Mouse (Mus musculus): ENCODE measurements around the gene Hivep3. TPM values are rescaled to one million over a fixed set of nuclear protein-coding genes. Genes with fewer than 3 reads are reported as not detected.

Gene Hivep3
- polyA plus RNA-seq, 1 experiment from 2014 or later: 6.8 TPM

- no peak overlapping the region for H3K9ac ChIP-seq
- H3K36me3 ChIP-seq: no peaks in the 10 kb centered on the region
- no peak overlapping the region for H3K4me2 ChIP-seq (replicated peaks)
- peaks cover 15% of the 10 kb centered on the region; the same call in 1 of the 2 replicates for H3K4me1 ChIP-seq
- 66% methylated on average over 6 of the region's 6 CpGs for WGBS
- peaks cover 3% of the 10 kb centered on the region; the same call in 1 of the 2 replicates for H3K27me3 ChIP-seq
- no peak for ATAC-seq (ENCODE audit: insufficient number of reproducible peaks, low FRiP score, low TSS enrichment, low read depth)
- H3K4me3 ChIP-seq (replicated peaks): no peak overlapping the region
- no peak overlapping the region for H3K27ac ChIP-seq (replicated peaks)
- no peaks in the 10 kb centered on the region for H3K9me3 ChIP-seq (replicated peaks)
These were observed 391.1 kb downstream of the Hivep3 start for GRCm38 (mm10) chr4:120124656-120125055.

GRCm38 (mm10) chr4:120126047-120126446, 392.5 kb downstream of the Hivep3 start:
- no peak for ATAC-seq (ENCODE audit: insufficient number of reproducible peaks, low FRiP score, low TSS enrichment, low read depth)
- 74% methylated on average over 6 of the region's 6 CpGs for WGBS

DNA sequence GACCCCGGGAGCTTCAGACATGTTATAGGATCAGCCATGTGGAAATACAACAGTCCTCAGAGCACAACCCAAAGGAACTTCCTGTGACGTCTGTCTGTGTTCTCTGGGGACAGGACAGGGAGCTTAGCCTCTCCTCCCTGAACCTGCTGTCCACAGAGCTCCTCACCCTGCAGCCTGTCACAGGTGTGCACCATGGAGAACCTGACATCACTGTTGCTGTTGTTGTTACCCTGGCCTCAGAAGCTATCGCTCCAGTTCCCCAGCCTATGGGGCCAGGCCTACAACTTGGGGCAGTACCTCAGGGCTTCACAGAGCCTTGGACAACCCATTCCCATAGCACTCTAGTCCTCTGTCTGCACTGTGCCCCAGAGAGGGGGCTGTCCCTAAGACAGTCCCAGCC, 393.7 kb downstream of the Hivep3 start:
- H3K27me3 ChIP-seq: peaks cover 3% of the 10 kb centered on the region; the same call in 1 of the 2 replicates
- WGBS: 82% methylated on average over 3 of the region's 3 CpGs
- H3K36me3 ChIP-seq: no peaks in the 10 kb centered on the region
- no peak overlapping the region for H3K9ac ChIP-seq
- no peak overlapping the region for H3K4me2 ChIP-seq (replicated peaks)
- no peak overlapping the region for H3K4me3 ChIP-seq (replicated peaks)
- H3K27ac ChIP-seq (replicated peaks): no peak overlapping the region
- ATAC-seq (ENCODE audit: insufficient number of reproducible peaks, low FRiP score, low TSS enrichment, low read depth): no peak
- no peaks in the 10 kb centered on the region for H3K9me3 ChIP-seq (replicated peaks)
- peaks cover 22% of the 10 kb centered on the region; the same call in 1 of the 2 replicates for H3K4me1 ChIP-seq

More at GRCm38 (mm10) chr4:120126047-120126446, 392.5 kb downstream of the Hivep3 start:
- Histone ChIP-seq H3K9me3 (replicated peaks) (no peaks in the 10 kb centered on the region), H3K36me3 (no peaks in the 10 kb centered on the region), H3K4me3 (replicated peaks) (no peak overlapping the region), H3K4me2 (replicated peaks) (no peak overlapping the region), H3K9ac (no peak overlapping the region), H3K4me1 (peaks cover 19% of the 10 kb centered on the region; the same call in 1 of the 2 replicates), H3K27me3 (peaks cover 3% of the 10 kb centered on the region; the same call in 1 of the 2 replicates), H3K27ac (replicated peaks) (no peak overlapping the region)

DNA sequence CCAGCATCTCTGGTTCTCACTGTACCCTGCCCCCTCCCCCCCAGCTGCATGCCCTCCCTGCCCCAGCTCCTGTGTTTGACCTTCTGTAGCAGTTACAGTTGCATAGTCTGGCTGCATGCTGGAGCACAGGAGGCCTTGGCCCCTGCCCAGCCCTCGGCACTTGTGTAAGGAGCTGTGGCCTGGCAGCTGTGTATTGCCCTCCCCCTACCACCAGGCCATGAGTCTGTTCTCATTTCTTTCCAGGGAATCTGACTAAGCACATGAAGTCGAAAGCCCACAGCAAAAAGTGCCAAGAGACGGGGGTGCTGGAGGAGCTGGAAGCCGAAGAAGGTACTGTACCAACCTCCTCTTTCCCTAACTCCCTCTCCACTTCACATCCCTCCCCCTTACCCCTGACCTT, 394.4 kb downstream of the Hivep3 start:
- peak; percentile 30; the same call in 1 of the 2 replicates for ATAC-seq (ENCODE audit: insufficient number of reproducible peaks, low FRiP score, low TSS enrichment, low read depth)
- no peak overlapping the region for H3K4me2 ChIP-seq (replicated peaks)
- 67% methylated on average over 4 of the region's 4 CpGs for WGBS
- H3K9me3 ChIP-seq (replicated peaks): no peaks in the 10 kb centered on the region
- H3K36me3 ChIP-seq: no peaks in the 10 kb centered on the region
- H3K27ac ChIP-seq (replicated peaks): no peak overlapping the region
- H3K4me3 ChIP-seq (replicated peaks): no peak overlapping the region
- no peak overlapping the region for H3K9ac ChIP-seq
- H3K27me3 ChIP-seq: no peaks in the 10 kb centered on the region; the same call in 1 of the 2 replicates
- peaks cover 22% of the 10 kb centered on the region; the same call in 1 of the 2 replicates for H3K4me1 ChIP-seq

- 43% methylated on average over 4 of the region's 4 CpGs for WGBS
- Histone ChIP-seq H3K4me2 (replicated peaks) (no peak overlapping the region), H3K9ac (no peak overlapping the region), H3K27me3 (no peaks in the 10 kb centered on the region), H3K4me1 (peaks cover 22% of the 10 kb centered on the region; the same call in 1 of the 2 replicates), H3K9me3 (replicated peaks) (no peaks in the 10 kb centered on the region), H3K27ac (replicated peaks) (no peak overlapping the region), H3K4me3 (replicated peaks) (no peak overlapping the region), H3K36me3 (no peaks in the 10 kb centered on the region)
- ATAC-seq (ENCODE audit: insufficient number of reproducible peaks, low FRiP score, low TSS enrichment, low read depth): no peak
These were observed 395.8 kb downstream of the Hivep3 start for GRCm38 (mm10) chr4:120129233-120129885.

DNA sequence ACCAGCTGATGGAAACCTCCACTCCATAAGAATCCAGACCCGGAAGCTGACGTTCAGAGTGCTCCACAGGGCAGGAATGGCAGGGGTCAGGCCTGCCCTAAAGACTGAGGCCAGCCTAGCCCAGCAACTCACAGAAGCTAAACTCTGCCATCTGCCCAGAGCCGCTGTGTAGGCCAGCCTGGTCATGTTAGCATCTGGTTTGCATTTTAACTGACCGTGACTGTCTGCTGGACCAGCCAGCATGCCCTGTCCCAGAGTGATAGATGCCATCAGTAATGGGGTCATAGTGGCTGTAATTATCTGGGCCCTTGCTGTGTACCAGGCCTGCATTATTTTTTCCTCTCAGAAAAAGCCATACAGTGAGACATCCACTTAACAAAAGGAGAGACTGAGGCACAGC, 397.3 kb downstream of the Hivep3 start:
- Histone ChIP-seq H3K4me2 (replicated peaks) (no peak overlapping the region), H3K4me1 (peaks cover 20% of the 10 kb centered on the region; the same call in 1 of the 2 replicates), H3K27ac (replicated peaks) (no peak overlapping the region), H3K4me3 (replicated peaks) (no peak overlapping the region), H3K27me3 (no peaks in the 10 kb centered on the region), H3K9ac (no peak overlapping the region), H3K36me3 (no peaks in the 10 kb centered on the region), H3K9me3 (replicated peaks) (no peaks in the 10 kb centered on the region)
- WGBS: 50% methylated on average over 4 of the region's 4 CpGs
- no peak for ATAC-seq (ENCODE audit: insufficient number of reproducible peaks, low FRiP score, low TSS enrichment, low read depth)

GRCm38 (mm10) chr4:120131441-120132220, 398.0 kb downstream of the Hivep3 start:
- H3K9me3 ChIP-seq (replicated peaks): no peaks in the 10 kb centered on the region
- H3K27ac ChIP-seq (replicated peaks): no peak overlapping the region
- H3K4me2 ChIP-seq (replicated peaks): no peak overlapping the region
- no peaks in the 10 kb centered on the region for H3K27me3 ChIP-seq
- WGBS: 65% methylated on average over 24 of the region's 24 CpGs
- no peaks in the 10 kb centered on the region for H3K36me3 ChIP-seq
- H3K4me1 ChIP-seq: peaks cover 19% of the 10 kb centered on the region; the same call in 1 of the 2 replicates
- H3K9ac ChIP-seq: no peak overlapping the region
- no peak for ATAC-seq (ENCODE audit: insufficient number of reproducible peaks, low FRiP score, low TSS enrichment, low read depth)
- H3K4me3 ChIP-seq (replicated peaks): no peak overlapping the region

DNA sequence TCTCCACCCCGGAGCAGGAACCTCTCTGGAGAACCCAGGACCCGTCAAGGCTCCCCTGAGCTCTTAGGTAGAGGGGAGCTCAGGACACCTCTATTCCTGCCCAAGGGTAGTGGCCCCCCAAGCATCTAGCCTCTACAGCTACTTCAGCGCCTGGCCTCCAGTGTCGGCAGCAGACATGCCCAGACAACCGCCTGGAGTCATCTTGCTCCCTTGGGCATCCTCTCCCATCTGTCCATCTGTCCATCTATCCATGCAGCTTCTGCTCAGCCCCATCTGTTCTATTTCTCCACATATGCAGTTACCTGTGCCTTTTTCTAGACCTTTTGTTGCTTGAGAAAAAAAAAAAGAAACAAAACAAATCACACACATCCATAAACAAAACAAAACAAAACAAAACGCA, 400.6 kb downstream of the Hivep3 start:
- H3K4me3 ChIP-seq (replicated peaks): no peak overlapping the region
- 69% methylated on average over 6 of the region's 6 CpGs for WGBS
- H3K27me3 ChIP-seq: no peaks in the 10 kb centered on the region
- 0 out of 2 replicates have a peak, but pooled peaks cover 8% of the 10 kb centered on the region for H3K4me1 ChIP-seq
- H3K9ac ChIP-seq: no peak overlapping the region
- H3K9me3 ChIP-seq (replicated peaks): no peaks in the 10 kb centered on the region
- H3K4me2 ChIP-seq (replicated peaks): no peak overlapping the region
- no peak for ATAC-seq (ENCODE audit: insufficient number of reproducible peaks, low FRiP score, low TSS enrichment, low read depth)
- no peak overlapping the region for H3K27ac ChIP-seq (replicated peaks)
- no peaks in the 10 kb centered on the region for H3K36me3 ChIP-seq

DNA sequence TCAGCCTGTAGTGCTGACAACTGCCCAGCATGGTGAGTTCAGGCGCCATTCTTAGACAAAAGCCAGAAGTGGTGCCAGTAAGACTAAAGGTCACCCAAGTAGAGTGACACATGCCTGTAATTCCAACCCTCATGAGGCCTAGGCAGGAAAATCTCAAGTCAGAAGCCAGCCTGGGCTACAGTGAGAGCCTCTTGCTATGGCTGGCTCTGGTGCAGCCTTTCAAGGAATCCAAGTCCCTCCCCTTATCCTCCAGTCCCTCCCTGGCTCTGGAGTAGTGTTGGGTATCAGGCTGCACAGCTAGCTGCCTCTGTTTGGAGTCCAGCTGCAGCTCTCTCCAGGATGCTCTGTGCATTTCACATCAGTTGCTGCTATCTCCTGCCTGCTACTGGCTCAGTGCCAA, 408.2 kb downstream of the Hivep3 start:
- Histone ChIP-seq H3K27me3 (no peaks in the 10 kb centered on the region), H3K4me1 (0 out of 2 replicates have a peak, but pooled peaks cover 7% of the 10 kb centered on the region), H3K9me3 (replicated peaks) (no peaks in the 10 kb centered on the region), H3K4me3 (replicated peaks) (no peak overlapping the region), H3K27ac (replicated peaks) (no peak overlapping the region), H3K4me2 (replicated peaks) (no peak overlapping the region), H3K9ac (no peak overlapping the region), H3K36me3 (no peaks in the 10 kb centered on the region)
- 72% methylated on average over 1 of the region's 1 CpGs for WGBS
- no peak for ATAC-seq (ENCODE audit: insufficient number of reproducible peaks, low FRiP score, low TSS enrichment, low read depth)

- H3K27me3 ChIP-seq: no peaks in the 10 kb centered on the region
- no peaks in the 10 kb centered on the region for H3K9me3 ChIP-seq (replicated peaks)
- H3K4me1 ChIP-seq: 0 out of 2 replicates have a peak, but pooled peaks cover 9% of the 10 kb centered on the region
- H3K4me2 ChIP-seq (replicated peaks): no peak overlapping the region
- no peak overlapping the region for H3K9ac ChIP-seq
- 70% methylated on average over 9 of the region's 9 CpGs for WGBS
- peak; percentile 36; the same call in 1 of the 2 replicates for ATAC-seq (ENCODE audit: insufficient number of reproducible peaks, low FRiP score, low TSS enrichment, low read depth)
- no peak overlapping the region for H3K27ac ChIP-seq (replicated peaks)
- H3K4me3 ChIP-seq (replicated peaks): no peak overlapping the region
- no peaks in the 10 kb centered on the region for H3K36me3 ChIP-seq
These were observed 409.3 kb downstream of the Hivep3 start for GRCm38 (mm10) chr4:120142905-120143304.

- Histone ChIP-seq H3K9me3 (replicated peaks) (no peaks in the 10 kb centered on the region), H3K27me3 (no peaks in the 10 kb centered on the region), H3K4me3 (replicated peaks) (no peak overlapping the region), H3K36me3 (no peaks in the 10 kb centered on the region), H3K4me1 (peaks cover 24% of the 10 kb centered on the region), H3K4me2 (replicated peaks) (no peak overlapping the region), H3K27ac (replicated peaks) (no peak overlapping the region), H3K9ac (no peak overlapping the region)
- no peak for ATAC-seq (ENCODE audit: insufficient number of reproducible peaks, low FRiP score, low TSS enrichment, low read depth)
- 76% methylated on average over 5 of the region's 5 CpGs for WGBS
These were observed 410.8 kb downstream of the Hivep3 start for GRCm38 (mm10) chr4:120144343-120144742.

Data from embryonic facial prominence, embryonic 15.5 days (tissue).